Mouse (Mus musculus): Measurements from ENCODE around the gene Lingo3. TPM values are rescaled to one million over a fixed set of nuclear protein-coding genes. Genes with fewer than 3 reads are reported as not detected.

Lingo3 gene
- not detected for total RNA-seq (2023)

GRCm38 (mm10) chr10:80843931-80844547 is at the start of gene Lingo3:
Lingo3 (minus strand) TSS chr10:80844039.

GRCm38 (mm10) chr10:80871581-80871980 is 27.7 kb upstream of the Lingo3 start, which contains the start of gene Tmprss9:
Tmprss9 (plus strand) TSS chr10:80871848.

DNA sequence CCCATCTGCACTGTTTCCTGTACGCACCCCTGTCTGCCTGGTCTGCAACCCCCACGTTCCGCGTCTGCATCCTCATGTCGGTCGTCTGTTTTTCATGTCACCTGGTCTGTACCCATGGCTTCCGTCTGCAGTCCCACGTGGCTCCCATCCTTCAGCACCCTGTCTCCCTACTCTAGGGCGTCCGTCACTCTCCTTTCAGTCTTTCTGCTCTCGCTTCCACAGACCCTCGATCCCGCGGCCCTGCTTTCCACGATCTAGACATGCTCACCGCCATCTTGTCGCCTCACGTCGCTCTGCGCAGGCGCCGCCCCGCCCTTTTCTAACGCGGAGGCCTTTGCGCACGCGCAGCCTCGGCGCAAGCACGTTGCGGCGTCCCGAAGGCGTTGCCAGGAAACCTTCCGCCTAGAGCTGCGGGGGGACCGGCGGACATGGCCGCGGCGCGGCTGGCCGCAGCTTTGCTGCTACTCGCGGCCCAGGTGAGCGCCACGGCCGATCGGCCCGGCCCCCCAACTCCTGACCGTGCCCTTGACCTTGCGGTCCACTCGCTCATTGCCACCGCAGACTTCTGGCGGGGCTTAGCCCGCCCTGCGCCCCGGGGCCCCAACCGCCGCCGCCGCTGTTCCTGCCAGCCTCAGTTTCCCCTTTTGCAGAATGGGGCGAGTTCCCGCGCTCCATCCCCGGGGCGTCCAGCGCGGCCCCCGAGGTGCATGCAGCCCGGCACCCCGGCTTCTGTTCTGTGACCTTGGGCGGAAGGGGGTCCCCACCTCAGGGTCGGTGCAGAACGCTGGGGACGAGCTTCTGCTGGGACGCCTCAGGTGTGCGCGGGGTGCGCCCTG is 11.3 kb upstream of the Lingo3 start, which contains the start of the genes Lsm7 and Sppl2b:
TSS of gene Lsm7 (minus strand) at position 297 of the 836 bp plus-strand sequence.
TSS of gene Sppl2b (plus strand) at position 363 of the 836 bp plus-strand sequence.

DNA sequence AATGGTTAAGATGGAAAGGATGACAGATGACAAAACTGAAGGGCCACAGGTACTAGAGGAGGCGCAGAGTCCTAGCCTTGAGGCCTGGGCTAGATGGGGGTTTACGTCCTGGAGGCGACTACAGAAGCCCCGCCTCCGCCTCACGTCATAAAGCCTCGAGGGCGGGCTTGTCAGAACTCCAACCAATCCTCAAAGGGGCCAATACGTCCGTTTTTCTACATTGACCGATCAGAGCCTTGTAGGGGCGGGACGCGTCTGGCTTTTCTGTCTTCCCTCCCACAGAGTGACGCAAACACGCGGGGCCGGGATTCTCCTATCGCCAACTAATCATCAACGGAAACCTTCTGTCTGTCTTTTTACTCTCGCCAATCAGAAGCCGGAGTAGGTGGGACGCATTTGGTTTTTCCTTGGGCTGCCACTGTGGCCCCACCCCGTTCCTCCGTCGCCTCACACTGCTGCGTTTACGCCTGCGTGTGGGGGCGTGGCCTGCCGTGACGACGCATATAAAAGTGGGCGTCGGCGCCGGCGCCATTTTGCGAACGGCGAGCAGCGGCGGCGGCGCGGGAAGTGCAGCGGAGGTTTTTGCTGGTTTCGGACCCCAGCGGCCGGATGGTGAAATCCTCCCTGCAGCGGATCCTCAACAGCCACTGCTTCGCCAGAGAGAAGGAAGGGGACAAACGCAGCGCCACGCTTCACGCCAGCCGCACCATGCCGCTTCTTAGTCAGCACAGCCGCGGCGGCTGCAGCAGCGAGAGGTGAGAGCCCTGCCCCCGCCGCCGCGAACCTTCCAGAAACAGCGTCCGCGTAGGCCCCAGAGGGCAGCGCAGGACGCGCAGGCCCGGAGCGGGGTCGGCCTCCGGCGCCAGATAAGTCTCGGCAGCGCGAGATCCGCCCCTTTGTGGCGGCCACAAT is 17.4 kb downstream of the Lingo3 start, which contains the start of gene Oaz1:
TSS of gene Oaz1 (plus strand) at position 506 of the 912 bp plus-strand sequence.

GRCm38 (mm10) chr10:80813366-80813765 is 30.5 kb downstream of the Lingo3 start, which contains the start of gene Jsrp1:
Jsrp1 (minus strand) TSS chr10:80813498.

GRCm38 (mm10) chr10:80804916-80805315 is 38.9 kb downstream of the Lingo3 start, which contains the start of gene Amh:
Amh (plus strand) TSS chr10:80805243.

DNA sequence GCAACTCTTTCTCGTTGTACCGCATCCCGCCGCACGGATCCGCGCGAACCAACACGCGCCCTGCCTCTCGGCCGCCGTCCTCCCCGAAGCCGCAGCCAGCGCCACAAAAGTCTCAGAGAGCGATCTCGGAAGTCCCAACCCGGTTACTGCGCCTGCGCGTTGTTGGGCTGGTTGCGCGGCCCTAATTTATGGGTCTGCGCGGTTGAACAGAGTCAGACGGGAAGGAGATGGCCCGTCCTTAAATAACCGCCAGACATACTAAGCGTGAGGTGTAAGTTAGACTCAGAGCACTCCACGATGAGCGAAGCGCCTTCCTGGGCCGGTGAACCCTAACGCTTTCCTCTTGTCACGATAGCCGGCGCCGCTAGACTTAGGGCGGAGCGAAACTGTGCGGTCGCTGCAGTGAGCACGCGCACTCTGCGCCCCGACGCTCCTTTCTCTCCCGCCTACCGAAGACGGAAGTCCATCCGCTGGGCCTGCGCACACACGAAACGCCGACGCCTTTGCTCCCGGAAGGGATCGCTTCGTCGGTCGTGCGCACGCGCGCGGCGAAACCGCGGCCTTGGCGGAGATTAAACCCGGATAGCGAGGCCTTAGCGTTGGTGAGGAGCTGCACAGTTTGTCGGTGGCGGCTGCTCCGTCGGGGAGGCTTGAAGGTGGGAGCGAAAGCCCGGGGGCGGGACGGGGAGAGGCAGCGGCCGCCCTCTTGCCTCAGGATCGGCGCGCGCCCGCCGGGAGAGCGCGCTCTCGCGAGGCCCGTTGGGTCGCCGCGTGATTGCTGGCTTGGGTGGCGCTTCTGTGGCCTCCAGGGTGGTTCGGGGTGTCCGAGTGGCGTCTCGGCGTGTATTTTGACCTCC is 45.5 kb downstream of the Lingo3 start, which contains the start of the genes Sf3a2 and Plekhj1:
TSS of gene Sf3a2 (plus strand) at position 49 of the 857 bp plus-strand sequence.
TSS of gene Plekhj1 (minus strand) at position 477 of the 857 bp plus-strand sequence.

Other genes with a start within 250 kb of the Lingo3 start
- gene Scamp4, start 241.2 kb downstream of the Lingo3 start, total RNA-seq (2023) = 10 to 100 TPM; 54.1 to 64.9 TPM
- 10 to 100 TPM in 1 of 2 experiments, 1 to 10 TPM in 1; 6.4 to 13.3 TPM for gene Adat3, start 241.2 kb downstream of the Lingo3 start, total RNA-seq (2023)
- 10 to 100 TPM in 1 of 2 experiments, 1 to 10 TPM in 1; 9.1 to 10.4 TPM for gene Gm49322, start 238.0 kb downstream of the Lingo3 start, total RNA-seq (2023)
- 100 to 1,000 TPM; 203 to 222 TPM for gene Csnk1g2, start 221.2 kb downstream of the Lingo3 start, total RNA-seq (2023)
- 10 to 100 TPM; 32.1 to 40.9 TPM for gene Btbd2, start 187.0 kb downstream of the Lingo3 start, total RNA-seq (2023)
- gene Mknk2, start 165.9 kb downstream of the Lingo3 start, total RNA-seq (2023) = 100 to 1,000 TPM; 441 to 463 TPM
- gene Mob3a, start 142.1 kb downstream of the Lingo3 start, total RNA-seq (2023) = 100 to 1,000 TPM; 123 to 146 TPM
- gene Izumo4, start 141.9 kb downstream of the Lingo3 start, total RNA-seq (2023) = 10 to 100 TPM; 45.0 to 50.1 TPM
- 100 to 1,000 TPM; 148 to 163 TPM for gene Ap3d1, start 101.8 kb downstream of the Lingo3 start, total RNA-seq (2023)
- 10 to 100 TPM; 68.5 to 68.9 TPM for gene Dot1l, start 88.8 kb downstream of the Lingo3 start, total RNA-seq (2023)
- gene Sf3a2, start 45.8 kb downstream of the Lingo3 start, total RNA-seq (2023) = 10 to 100 TPM; 69.1 to 83.5 TPM
- 100 to 1,000 TPM; 151 to 152 TPM for gene Plekhj1, start 45.4 kb downstream of the Lingo3 start, total RNA-seq (2023)
- 1 to 10 TPM; 1.2 to 2.7 TPM for gene Amh, start 38.8 kb downstream of the Lingo3 start, total RNA-seq (2023)
- not detected for gene Jsrp1, start 30.5 kb downstream of the Lingo3 start, total RNA-seq (2023)
- 100 to 1,000 TPM; 496 to 510 TPM for gene Oaz1, start 17.4 kb downstream of the Lingo3 start, total RNA-seq (2023)
- 10 to 100 TPM; 31.9 to 37.1 TPM for gene Lsm7, start 11.2 kb upstream of the Lingo3 start, total RNA-seq (2023)
- 10 to 100 TPM; 33.2 to 34.7 TPM for gene Sppl2b, start 11.2 kb upstream of the Lingo3 start, total RNA-seq (2023)
- not detected for gene Tmprss9, start 27.8 kb upstream of the Lingo3 start, total RNA-seq (2023)
- 10 to 100 TPM; 57.8 to 77.8 TPM for gene Timm13, start 56.9 kb upstream of the Lingo3 start, total RNA-seq (2023)
- 10 to 100 TPM; 14.6 to 16.0 TPM for gene Lmnb2, start 74.2 kb upstream of the Lingo3 start, total RNA-seq (2023)
- gene Gadd45b, start 86.0 kb upstream of the Lingo3 start, total RNA-seq (2023) = 10 to 100 TPM; 32.5 to 39.0 TPM
- gene Gng7, start 170.9 kb upstream of the Lingo3 start, total RNA-seq (2023) = under 1 TPM; 0.21 to 0.41 TPM
- not detected for gene Diras1, start 181.6 kb upstream of the Lingo3 start, total RNA-seq (2023)
- 10 to 100 TPM; 15.6 to 18.9 TPM for gene Slc39a3, start 193.4 kb upstream of the Lingo3 start, total RNA-seq (2023)
- 10 to 100 TPM; 57.0 to 65.1 TPM for gene Sgta, start 216.1 kb upstream of the Lingo3 start, total RNA-seq (2023)
- gene Thop1, start 226.0 kb upstream of the Lingo3 start, total RNA-seq (2023) = 10 to 100 TPM; 11.9 to 15.9 TPM

Measured in B cell, adult 67 days (primary cell).